In the genomic region with DNA sequence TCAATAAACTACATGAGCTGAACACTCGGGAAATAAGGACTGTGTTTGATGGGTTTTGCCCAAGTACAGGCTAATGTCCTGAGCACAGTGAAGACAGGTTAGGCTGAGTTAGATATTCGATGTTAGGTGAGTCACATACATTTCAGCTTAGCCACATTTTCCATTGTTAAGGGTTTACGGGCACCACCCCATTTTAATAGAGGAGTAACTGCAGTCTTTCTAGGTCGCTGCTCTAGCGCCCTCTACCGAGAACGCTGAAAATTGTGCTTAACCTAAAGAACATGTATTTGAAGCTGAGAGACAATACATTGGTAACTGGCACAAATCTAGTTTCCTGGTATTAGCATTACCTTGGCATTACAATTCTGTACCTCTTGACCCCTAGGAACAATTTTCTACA, we compare ENCODE assay signal across 10 mouse cellular contexts.
DNase-seq lines count a peak whose midpoint lies in the region; ATAC-seq and TF ChIP-seq lines count a peak whose summit lies in the region.
"Had no signal": no experiment of that assay in that cellular context is flagged by ENCODE, and none has a peak within 500 bp of the region (broad histone marks: within the 10 kb centered on the region; RNA-seq: fewer than 3 reads in every experiment).

No protein-coding gene starts in this region.

- no peak overlapping the region for H3K4me3 ChIP-seq in limb, embryonic 11.5 days (ENCODE audit: low read depth, low read length)
- no peak overlapping the region for H3K4me3 ChIP-seq in limb, embryonic 10.5 days
- H3K4me3 ChIP-seq in MEL (ENCODE audit: control insufficient read depth in 1 of 2, insufficient read depth in 1 of 2, low read depth in 2 of 2, low read length in 2 of 2), result no peak overlapping the region
- H3K4me3 ChIP-seq in limb, embryonic 14.5 days (replicated peaks; ENCODE audit: low read length), result no peak overlapping the region
- H3K4me3 ChIP-seq: embryonic facial prominence, embryonic 12.5 days; lung, embryonic 15.5 days had no signal

- no peaks in the 10 kb centered on the region for H3K9me3 ChIP-seq in limb, embryonic 11.5 days (ENCODE audit: control insufficient read depth, low read length)
- no peaks in the 10 kb centered on the region for H3K9me3 ChIP-seq in limb, embryonic 10.5 days (replicated peaks)
- no peaks in the 10 kb centered on the region for H3K9me3 ChIP-seq in MEL (replicated peaks; ENCODE audit: insufficient read depth, low read length)
- H3K9me3 ChIP-seq in limb, embryonic 14.5 days (ENCODE audit: control insufficient read depth, low read length), result no peaks in the 10 kb centered on the region
- H3K9me3 ChIP-seq: embryonic facial prominence, embryonic 12.5 days; lung, embryonic 15.5 days had no signal

- WGBS in limb, embryonic 11.5 days, result 37% methylated on average over 7 of the region's 7 CpGs
- 36% methylated on average over 7 of the region's 7 CpGs for WGBS in limb, embryonic 10.5 days
- WGBS in limb, embryonic 14.5 days, result 22% methylated on average over 7 of the region's 7 CpGs

- no peak for TF ChIP-seq EP300 in MEL (IDR thresholded peaks at IDR 0.05; ENCODE audit: low read depth in 1 of 2, low read length in 2 of 2)

- no peak for ATAC-seq in limb, embryonic 11.5 days (ENCODE audit: insufficient number of reproducible peaks, low FRiP score, low TSS enrichment, low read depth)
- ATAC-seq in limb, embryonic 14.5 days (ENCODE audit: low FRiP score, low read depth), result no peak
- ATAC-seq in monocyte, adult 5-6 weeks (replicated peaks; ENCODE audit: insufficient number of reproducible peaks, low FRiP score, low TSS enrichment, poor library complexity, severe bottlenecking), result no peak

- H3K9ac ChIP-seq in limb, embryonic 11.5 days (ENCODE audit: low read length), result no peak overlapping the region
- no peak overlapping the region for H3K9ac ChIP-seq in MEL (ENCODE audit: control insufficient read depth, low read depth, low read length, poor library complexity, severe bottlenecking)
- no peak overlapping the region for H3K9ac ChIP-seq in limb, embryonic 14.5 days (ENCODE audit: low read depth, low read length, severe bottlenecking)
- H3K9ac ChIP-seq: embryonic facial prominence, embryonic 12.5 days; lung, embryonic 15.5 days had no signal

- H3K4me1 ChIP-seq in limb, embryonic 11.5 days (ENCODE audit: control insufficient read depth, insufficient read depth, low read length), result no peaks in the 10 kb centered on the region
- H3K4me1 ChIP-seq in limb, embryonic 10.5 days, result peaks cover 3% of the 10 kb centered on the region; the same call in 1 of the 2 replicates
- no peaks in the 10 kb centered on the region for H3K4me1 ChIP-seq in MEL (ENCODE audit: control insufficient read depth in 1 of 2, insufficient read depth in 2 of 2, low read length in 2 of 2)
- 0 out of 2 replicates have a peak, but pooled peaks cover 2% of the 10 kb centered on the region for H3K4me1 ChIP-seq in limb, embryonic 14.5 days (ENCODE audit: control insufficient read depth, insufficient read depth, low read length)
- H3K4me1 ChIP-seq: lung, embryonic 15.5 days had no signal

- no peaks in the 10 kb centered on the region for H3K27me3 ChIP-seq in limb, embryonic 11.5 days (ENCODE audit: control insufficient read depth, insufficient read depth, low read length)
- H3K27me3 ChIP-seq in limb, embryonic 10.5 days (ENCODE audit: low read depth, poor library complexity, severe bottlenecking), result no peaks in the 10 kb centered on the region
- H3K27me3 ChIP-seq in MEL (ENCODE audit: control insufficient read depth in 1 of 2, insufficient read depth in 2 of 2, low read length in 2 of 2), result no peaks in the 10 kb centered on the region
- no peaks in the 10 kb centered on the region for H3K27me3 ChIP-seq in limb, embryonic 14.5 days (ENCODE audit: control insufficient read depth, insufficient read depth, low read length)
- H3K27me3 ChIP-seq: embryonic facial prominence, embryonic 12.5 days; lung, embryonic 15.5 days had no signal

- H3K27ac ChIP-seq in limb, embryonic 11.5 days (replicated peaks; ENCODE audit: low read depth, low read length), result no peak overlapping the region
- H3K27ac ChIP-seq in limb, embryonic 10.5 days, result no peak overlapping the region
- no peak overlapping the region for H3K27ac ChIP-seq in MEL (ENCODE audit: control insufficient read depth, low read depth, low read length)
- H3K27ac ChIP-seq in limb, embryonic 14.5 days (replicated peaks; ENCODE audit: low read depth, low read length), result no peak overlapping the region
- H3K27ac ChIP-seq: lung, embryonic 15.5 days had no signal

- no peak overlapping the region for H3K4me2 ChIP-seq in limb, embryonic 11.5 days (ENCODE audit: low read depth, severe bottlenecking)
- H3K4me2 ChIP-seq in limb, embryonic 14.5 days (replicated peaks; ENCODE audit: low read depth, low read length, severe bottlenecking), result no peak overlapping the region
- H3K4me2 ChIP-seq: embryonic facial prominence, embryonic 12.5 days; lung, embryonic 15.5 days had no signal

- H3K36me3 ChIP-seq in limb, embryonic 11.5 days (ENCODE audit: control insufficient read depth, insufficient read depth, low read length), result no peaks in the 10 kb centered on the region
- H3K36me3 ChIP-seq in limb, embryonic 10.5 days, result peaks cover 13% of the 10 kb centered on the region
- no peaks in the 10 kb centered on the region for H3K36me3 ChIP-seq in MEL (ENCODE audit: control insufficient read depth in 1 of 2, insufficient read depth in 2 of 2, low read length in 2 of 2)
- H3K36me3 ChIP-seq in limb, embryonic 14.5 days (ENCODE audit: control insufficient read depth, insufficient read depth, low read length), result peaks cover 5% of the 10 kb centered on the region; the same call in 1 of the 2 replicates
- H3K36me3 ChIP-seq: embryonic facial prominence, embryonic 12.5 days had no signal

- TF ChIP-seq POLR2A in MEL (IDR thresholded peaks at IDR 0.05; ENCODE audit: control insufficient read depth in 1 of 2, insufficient read depth in 1 of 2, low read depth in 1 of 2, low read length in 2 of 2, poor library complexity in 1 of 2), result no peak
- no peak for TF ChIP-seq POLR2A in limb, embryonic 14.5 days (IDR thresholded peaks at IDR 0.05; ENCODE audit: borderline replicate concordance, extremely low read depth, insufficient read depth, insufficient read length)

- DNase-seq in cerebellum, postnatal 10 days, result peak; percentile 54 to 63
- DNase-seq in cerebellum, postnatal 36 days, result no peak
- peak; percentile 62 for DNase-seq in limb, embryonic 11.5 days (ENCODE audit: low spot score)
- no peak for DNase-seq in limb, embryonic 10.5 days (ENCODE audit: low spot score)
- DNase-seq in MEL (ENCODE audit: low read depth, low spot score), result peak; percentile 18
- peak; percentile 68 for DNase-seq in limb, embryonic 14.5 days (ENCODE audit: low spot score)
- DNase-seq in spleen, postnatal 4 days (ENCODE audit: low spot score in 2 of 2), result no peak

- no peak; the same call in none of the 2 replicates for TF ChIP-seq RAD21 in MEL (IDR thresholded peaks at IDR 0.05; ENCODE audit: low read depth, low read length)

- peak in 2 of 3 experiments; percentile 29 to 32; a peak in 3 of 6 replicates for TF ChIP-seq CTCF in MEL (IDR thresholded peaks at IDR 0.05 in 2 of 3, conservative IDR thresholded peaks at IDR 0.05 in 1 of 3; ENCODE audit: control insufficient read depth in 1 of 3, insufficient read depth in 1 of 3, low read depth in 2 of 3, low read length in 3 of 3, poor library complexity in 1 of 3, severe bottlenecking in 1 of 3)

- H3K79me2 ChIP-seq in MEL (ENCODE audit: control insufficient read depth, insufficient read depth, low read length, poor library complexity), result no peaks in the 10 kb centered on the region

TF ChIP-seq in MEL, 35 proteins besides CTCF, POLR2A, EP300 and RAD21:
- no peak for TF ChIP-seq USF1 (IDR thresholded peaks at IDR 0.05; ENCODE audit: low read depth, low read length)
- no peak for TF ChIP-seq USF2 (IDR thresholded peaks at IDR 0.05; ENCODE audit: borderline replicate concordance in 1 of 2, insufficient read depth in 1 of 2, low read depth in 1 of 2, low read length in 2 of 2)
- TF ChIP-seq MYC (IDR thresholded peaks at IDR 0.05; ENCODE audit: low read depth, low read length), result no peak
- no peak for TF ChIP-seq MAFK (IDR thresholded peaks at IDR 0.05; ENCODE audit: borderline replicate concordance, low read depth, low read length)
- TF ChIP-seq TCF12 (IDR thresholded peaks at IDR 0.05; ENCODE audit: low read depth, low read length), result no peak
- TF ChIP-seq E2F4 (IDR thresholded peaks at IDR 0.05; ENCODE audit: borderline replicate concordance, low read depth, low read length), result no peak
- no peak for TF ChIP-seq POLR2AphosphoS2 (IDR thresholded peaks at IDR 0.05; ENCODE audit: low read length)
- no peak for TF ChIP-seq HCFC1 (IDR thresholded peaks at IDR 0.05; ENCODE audit: low read depth, low read length)
- TF ChIP-seq ETS1 (IDR thresholded peaks at IDR 0.05; ENCODE audit: low read depth, low read length), result no peak
- no peak for TF ChIP-seq ZC3H11A (IDR thresholded peaks at IDR 0.05; ENCODE audit: low read depth, low read length)
- TF ChIP-seq GATA1 (IDR thresholded peaks at IDR 0.05; ENCODE audit: low read depth, low read length), result no peak
- no peak for TF ChIP-seq MAX (IDR thresholded peaks at IDR 0.05; ENCODE audit: low read length)
- no peak for TF ChIP-seq RCOR1 (IDR thresholded peaks at IDR 0.05; ENCODE audit: low read depth, low read length)
TF ChIP-seq in MEL: peak in this region for 0.

Comparison
In these comparisons a context has a peak if more than half of its experiments do, and no peak if none do; other contexts are left out.
1. DNase-seq: peak in cerebellum, postnatal 10 days (2 of 2), limb, embryonic 11.5 days (single experiment), MEL (single experiment) and limb, embryonic 14.5 days (single experiment); none in cerebellum, postnatal 36 days (0 of 2), limb, embryonic 10.5 days (single experiment) and spleen, postnatal 4 days (0 of 2).